Mouse (Mus musculus): ENCODE data around the gene Bin2. TPM values are rescaled to one million over a fixed set of nuclear protein-coding genes. Genes with fewer than 3 reads are reported as not detected.
"Not testable (repeated sequence)": the region's sequence is repeated elsewhere in the genome, so short reads cannot be mapped to it uniquely, and the experiment has no call there.

Gene Bin2
- polyA plus RNA-seq, 1 experiment = 2.1 TPM

- no peak for DNase-seq (ENCODE audit: low read depth)
Measured at GRCm38 (mm10) chr15:100650111-100650510, 19.2 kb downstream of the Bin2 start.

GRCm38 (mm10) chr15:100646161-100646560 lies 23.2 kb downstream of the Bin2 start:
- DNase-seq (ENCODE audit: low read depth) = no peak

GRCm38 (mm10) chr15:100642451-100642850 lies 26.9 kb downstream of the Bin2 start:
- no peak for DNase-seq (ENCODE audit: low read depth)

GRCm38 (mm10) chr15:100641226-100641810 lies 28.0 kb downstream of the Bin2 start:
- DNase-seq (ENCODE audit: low read depth) = peak; percentile 75

- peak; percentile 79 for DNase-seq (ENCODE audit: low read depth)
Measured at GRCm38 (mm10) chr15:100639972-100640750, 29.2 kb downstream of the Bin2 start.

- no peak for DNase-seq (ENCODE audit: low read depth)
Measured at GRCm38 (mm10) chr15:100637661-100638060, 31.7 kb downstream of the Bin2 start.

- no peak for DNase-seq (ENCODE audit: low read depth)
Measured at GRCm38 (mm10) chr15:100636700-100637501, 32.5 kb downstream of the Bin2 start, which contains the start of gene Smagp. Gene Smagp, minus strand, starts transcription at chr15:100636940.

- no peak for DNase-seq (ENCODE audit: low read depth)
Measured at GRCm38 (mm10) chr15:100635851-100636645, 33.3 kb downstream of the Bin2 start.

- DNase-seq (ENCODE audit: low read depth) = no peak
Measured at GRCm38 (mm10) chr15:100635239-100635638, 34.1 kb downstream of the Bin2 start.

GRCm38 (mm10) chr15:100633341-100633740 lies 36.0 kb downstream of the Bin2 start:
- DNase-seq (ENCODE audit: low read depth) = no peak

GRCm38 (mm10) chr15:100632323-100632722 lies 37.0 kb downstream of the Bin2 start:
- no peak for DNase-seq (ENCODE audit: low read depth)

GRCm38 (mm10) chr15:100631454-100632170 lies 37.7 kb downstream of the Bin2 start:
- no peak for DNase-seq (ENCODE audit: low read depth)

- DNase-seq (ENCODE audit: low read depth) = no peak
Measured at GRCm38 (mm10) chr15:100630126-100630525, 39.2 kb downstream of the Bin2 start.

- DNase-seq (ENCODE audit: low read depth) = no peak
Measured at GRCm38 (mm10) chr15:100628797-100629196, 40.6 kb downstream of the Bin2 start.

- no peak for DNase-seq (ENCODE audit: low read depth)
Measured at GRCm38 (mm10) chr15:100627774-100628370, 41.5 kb downstream of the Bin2 start.

GRCm38 (mm10) chr15:100627287-100627686 lies 42.1 kb downstream of the Bin2 start:
- DNase-seq (ENCODE audit: low read depth) = no peak

- no peak for DNase-seq (ENCODE audit: low read depth)
Measured at GRCm38 (mm10) chr15:100624435-100624834, 44.9 kb downstream of the Bin2 start.

GRCm38 (mm10) chr15:100623754-100624153 lies 45.6 kb downstream of the Bin2 start:
- DNase-seq (ENCODE audit: low read depth) = no peak

- DNase-seq (ENCODE audit: low read depth) = no peak
Measured at GRCm38 (mm10) chr15:100622164-100622563, 47.2 kb downstream of the Bin2 start.

GRCm38 (mm10) chr15:100621671-100622070 lies 47.7 kb downstream of the Bin2 start:
- DNase-seq (ENCODE audit: low read depth) = not testable (repeated sequence)

- DNase-seq (ENCODE audit: low read depth) = no peak
Measured at GRCm38 (mm10) chr15:100619200-100619599, 50.2 kb downstream of the Bin2 start.
